Mouse (Mus musculus): ENCODE data around the gene Clca3a2. TPM values are rescaled to one million over a fixed set of nuclear protein-coding genes. Genes with fewer than 3 reads are reported as not detected.
"Not testable (repeated sequence)": the region's sequence is repeated elsewhere in the genome, so short reads cannot be mapped to it uniquely, and the experiment has no call there.

Clca3a2 gene
- 0.16 and 0.22 TPM in 2 replicates for polyA plus RNA-seq (2015; fragmentation: Nextera tagmentation; extraction: Ambion mirVana)

GRCm38 (mm10) chr3:144819219-144819618 is at the start of gene Clca3a2:
Clca3a2 (minus strand) TSS chr3:144819494.
- H3K4me1 ChIP-seq (replicated peaks); ATAC-seq (ENCODE audit: low FRiP score, low read depth); H3K27me3 ChIP-seq; H3K9ac ChIP-seq; H3K27ac ChIP-seq (replicated peaks); H3K9me3 ChIP-seq; H3K4me2 ChIP-seq; H3K4me3 ChIP-seq; H3K36me3 ChIP-seq: not testable (repeated sequence)
- WGBS = 67% methylated on average over 6 of the region's 6 CpGs

GRCm38 (mm10) chr3:144849584-144849983 is 30.3 kb upstream of the Clca3a2 start:
- Histone ChIP-seq H3K4me2 (no peak overlapping the region), H3K4me3 (no peak overlapping the region), H3K27me3 (no peaks in the 10 kb centered on the region), H3K9me3 (no peaks in the 10 kb centered on the region), H3K4me1 (replicated peaks) (no peaks in the 10 kb centered on the region), H3K9ac (no peak overlapping the region), H3K36me3 (no peaks in the 10 kb centered on the region), H3K27ac (replicated peaks) (no peak overlapping the region)
- no peak for ATAC-seq (ENCODE audit: low FRiP score, low read depth)
- 58% methylated on average over 4 of the region's 4 CpGs for WGBS

- not testable (repeated sequence) for ATAC-seq (ENCODE audit: low FRiP score, low read depth); H3K9me3 ChIP-seq; H3K4me1 ChIP-seq (replicated peaks); H3K36me3 ChIP-seq; H3K27me3 ChIP-seq; H3K4me3 ChIP-seq; H3K27ac ChIP-seq (replicated peaks); H3K4me2 ChIP-seq; H3K9ac ChIP-seq
- WGBS = 89% methylated on average over 9 of the region's 9 CpGs
These were observed 29.8 kb upstream of the Clca3a2 start, which contains the start of gene Clca3b for GRCm38 (mm10) chr3:144849014-144849556. Clca3b (minus strand) TSS chr3:144849357.

- Histone ChIP-seq H3K9me3 (no peaks in the 10 kb centered on the region), H3K36me3 (no peaks in the 10 kb centered on the region), H3K27me3 (no peaks in the 10 kb centered on the region), H3K9ac (no peak overlapping the region), H3K4me3 (no peak overlapping the region), H3K4me1 (replicated peaks) (no peaks in the 10 kb centered on the region), H3K27ac (replicated peaks) (no peak overlapping the region), H3K4me2 (no peak overlapping the region)
- 82% methylated on average over 6 of the region's 6 CpGs for WGBS
- ATAC-seq (ENCODE audit: low FRiP score, low read depth) = no peak
These were observed 8.0 kb upstream of the Clca3a2 start for GRCm38 (mm10) chr3:144827257-144827656.

GRCm38 (mm10) chr3:144825151-144825550 is 5.9 kb upstream of the Clca3a2 start:
- Histone ChIP-seq H3K9ac (no peak overlapping the region), H3K4me1 (replicated peaks) (no peaks in the 10 kb centered on the region), H3K27me3 (no peaks in the 10 kb centered on the region), H3K36me3 (no peaks in the 10 kb centered on the region), H3K4me3 (no peak overlapping the region), H3K27ac (replicated peaks) (no peak overlapping the region), H3K4me2 (no peak overlapping the region), H3K9me3 (no peaks in the 10 kb centered on the region)
- WGBS = 17% methylated on average over 10 of the region's 10 CpGs
- peak; percentile 69; the same call in 1 of the 2 replicates for ATAC-seq (ENCODE audit: low FRiP score, low read depth)

DNA sequence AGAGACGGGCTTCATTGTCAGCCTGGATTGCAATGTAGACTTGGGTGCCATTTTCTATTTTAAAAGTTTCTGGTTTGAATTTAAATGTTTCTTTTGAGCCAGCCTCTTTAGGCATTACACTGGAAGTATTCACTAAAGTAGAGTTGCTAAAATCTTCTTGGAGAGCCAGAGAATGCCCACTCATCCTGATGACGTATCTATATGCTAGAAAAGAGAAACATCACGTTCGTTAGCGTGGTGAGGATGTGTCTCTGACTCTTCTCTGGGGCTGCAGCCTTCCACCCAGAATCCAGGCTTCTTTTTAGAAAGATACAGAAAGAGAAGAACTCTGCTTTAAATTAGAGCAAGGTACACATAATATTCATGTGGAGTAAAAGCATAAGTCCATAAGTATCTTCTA is 4.0 kb upstream of the Clca3a2 start:
- H3K27ac ChIP-seq (replicated peaks) = no peak overlapping the region
- H3K4me2 ChIP-seq = no peak overlapping the region
- H3K9ac ChIP-seq = no peak overlapping the region
- no peaks in the 10 kb centered on the region for H3K36me3 ChIP-seq
- no peaks in the 10 kb centered on the region for H3K4me1 ChIP-seq (replicated peaks)
- ATAC-seq (ENCODE audit: low FRiP score, low read depth) = no peak
- H3K9me3 ChIP-seq = no peaks in the 10 kb centered on the region
- 81% methylated on average over 5 of the region's 5 CpGs for WGBS
- H3K4me3 ChIP-seq = no peak overlapping the region
- no peaks in the 10 kb centered on the region for H3K27me3 ChIP-seq

- Histone ChIP-seq H3K9ac (no peak overlapping the region), H3K36me3 (no peaks in the 10 kb centered on the region), H3K9me3 (no peaks in the 10 kb centered on the region), H3K4me1 (replicated peaks) (no peaks in the 10 kb centered on the region), H3K4me2 (no peak overlapping the region), H3K27ac (replicated peaks) (no peak overlapping the region), H3K4me3 (no peak overlapping the region), H3K27me3 (no peaks in the 10 kb centered on the region)
- 70% methylated on average over 1 of the region's 1 CpGs for WGBS
- no peak for ATAC-seq (ENCODE audit: low FRiP score, low read depth)
These were observed 1.3 kb upstream of the Clca3a2 start for GRCm38 (mm10) chr3:144820632-144821031.

DNA sequence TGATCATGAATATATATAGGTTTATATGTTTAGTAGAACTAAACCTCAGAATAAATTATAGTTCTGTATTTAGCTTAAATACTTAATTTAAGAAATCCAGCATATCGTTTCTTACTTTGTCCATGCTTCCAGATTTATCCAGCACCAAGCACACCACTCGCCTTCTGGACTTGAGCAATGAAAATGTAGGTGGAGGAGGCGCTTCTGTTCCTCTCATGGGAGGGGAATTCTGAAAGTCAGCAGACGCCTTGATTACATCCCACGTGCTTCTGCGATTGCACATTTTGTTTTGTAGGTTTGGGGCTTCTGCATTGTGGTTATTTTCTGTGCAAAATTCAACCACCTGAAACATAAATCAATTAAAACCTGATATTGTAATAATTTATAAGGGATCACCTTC is 6.0 kb downstream of the Clca3a2 start:
- not testable (repeated sequence) for H3K36me3 ChIP-seq; H3K27ac ChIP-seq (replicated peaks); ATAC-seq (ENCODE audit: low FRiP score, low read depth); H3K4me1 ChIP-seq (replicated peaks); H3K4me2 ChIP-seq; H3K9ac ChIP-seq; H3K9me3 ChIP-seq; H3K4me3 ChIP-seq; H3K27me3 ChIP-seq
- WGBS = 89% methylated on average over 6 of the region's 6 CpGs

DNA sequence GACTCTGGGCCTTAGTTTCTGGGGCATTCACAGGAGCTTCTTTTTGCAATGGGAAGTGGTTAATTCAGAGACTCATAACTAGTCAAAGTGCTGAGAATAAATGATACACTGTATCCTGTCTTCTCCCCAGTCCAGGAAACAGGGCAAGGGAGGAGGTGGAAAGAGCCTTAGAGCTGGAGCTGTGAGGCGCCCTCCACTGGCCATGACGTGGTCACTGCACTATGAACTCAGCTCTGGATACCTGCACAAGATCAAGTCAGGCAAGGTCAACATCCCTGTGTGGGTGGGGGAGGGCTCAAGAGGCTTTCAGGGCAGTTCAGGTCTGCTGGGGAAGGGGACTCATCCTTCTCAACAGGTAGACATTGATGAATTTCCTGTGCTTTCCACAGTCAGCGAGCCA is 7.5 kb downstream of the Clca3a2 start:
- Histone ChIP-seq H3K4me3 (no peak overlapping the region), H3K27me3 (no peaks in the 10 kb centered on the region), H3K36me3 (no peaks in the 10 kb centered on the region), H3K9me3 (no peaks in the 10 kb centered on the region), H3K4me1 (replicated peaks) (no peaks in the 10 kb centered on the region), H3K4me2 (no peak overlapping the region), H3K9ac (no peak overlapping the region), H3K27ac (replicated peaks) (no peak overlapping the region)
- ATAC-seq (ENCODE audit: low FRiP score, low read depth) = no peak
- 39% methylated on average over 3 of the region's 3 CpGs for WGBS

GRCm38 (mm10) chr3:144808153-144808925 is 11.0 kb downstream of the Clca3a2 start:
- not testable (repeated sequence) for H3K27ac ChIP-seq (replicated peaks); H3K9me3 ChIP-seq; H3K36me3 ChIP-seq; H3K9ac ChIP-seq; H3K4me2 ChIP-seq; H3K4me3 ChIP-seq; H3K4me1 ChIP-seq (replicated peaks); ATAC-seq (ENCODE audit: low FRiP score, low read depth); H3K27me3 ChIP-seq
- WGBS = 58% methylated on average over 15 of the region's 17 CpGs

GRCm38 (mm10) chr3:144806626-144807025 is 12.7 kb downstream of the Clca3a2 start:
- ATAC-seq (ENCODE audit: low FRiP score, low read depth); H3K9me3 ChIP-seq; H3K9ac ChIP-seq; H3K27me3 ChIP-seq; H3K4me2 ChIP-seq; H3K4me1 ChIP-seq (replicated peaks); H3K27ac ChIP-seq (replicated peaks); H3K36me3 ChIP-seq; H3K4me3 ChIP-seq: not testable (repeated sequence)
- WGBS = 62% methylated on average over 2 of the region's 2 CpGs

GRCm38 (mm10) chr3:144801861-144802260 is 17.4 kb downstream of the Clca3a2 start:
- Histone ChIP-seq H3K9me3 (no peaks in the 10 kb centered on the region), H3K4me1 (replicated peaks) (no peaks in the 10 kb centered on the region), H3K27me3 (no peaks in the 10 kb centered on the region), H3K9ac (no peak overlapping the region), H3K27ac (replicated peaks) (no peak overlapping the region), H3K4me3 (no peak overlapping the region), H3K36me3 (no peaks in the 10 kb centered on the region), H3K4me2 (no peak overlapping the region)
- 37% methylated on average over 8 of the region's 8 CpGs for WGBS
- ATAC-seq (ENCODE audit: low FRiP score, low read depth) = no peak
